Mouse (Mus musculus) testis, adult 2 months (tissue): Measurements from ENCODE around the gene Ginm1.

ENCODE experiments used
- CTCF ChIP-seq: fragments of 200-500 bp; IDR thresholded peaks from 2 replicates; pipeline ENCODE4 v1.5.1; 2012; ENCODE audit warnings: low read depth, mild to moderate bottlenecking, inconsistent platforms, low read length, moderate library complexity; ENCODE audit not compliant: control insufficient read depth, insufficient read depth, insufficient replicate concordance
- POLR2A ChIP-seq: fragments of 200-500 bp; IDR thresholded peaks from 2 replicates; pipeline ENCODE4 v1.6.1; 2012; ENCODE audit warnings: low read depth, mild to moderate bottlenecking, inconsistent platforms, low read length, moderate library complexity; ENCODE audit not compliant: control insufficient read depth

DNA sequence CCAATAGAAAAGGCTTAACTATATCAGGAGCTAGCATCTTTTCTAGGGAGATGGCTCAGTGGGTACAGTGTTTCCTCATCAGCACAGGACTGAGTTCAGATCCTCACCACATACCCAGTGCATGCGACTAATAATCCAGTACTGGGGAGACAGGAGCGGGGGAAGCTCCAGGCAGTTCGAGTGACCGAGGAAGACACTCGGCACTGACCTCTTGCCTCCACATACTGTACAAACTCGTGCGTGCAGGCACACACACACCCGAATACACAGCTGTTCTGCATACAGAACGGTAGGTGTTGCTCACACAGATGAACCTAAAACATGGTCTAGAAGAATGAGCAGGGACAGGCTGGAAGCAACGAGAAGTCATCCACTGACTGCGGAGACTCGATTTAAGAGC is 29.4 kb upstream of the Ginm1 start:
- no peak for TF ChIP-seq CTCF
- TF ChIP-seq POLR2A = no peak
